Mouse (Mus musculus) MEL (cell line): ENCODE results near the gene Syap1. TPM values are rescaled to one million over a fixed set of nuclear protein-coding genes. Genes with fewer than 3 reads are reported as not detected.

ENCODE experiments used
- DNase-seq: peaks from one replicate; pipeline ENCODE4 v3.0.0; 2011; ENCODE audit warnings: low read depth, low spot score
- H3K27ac ChIP-seq: 2 replicates; pipeline ENCODE4 v1.5.1; 2012; ENCODE audit warnings: low read depth, mild to moderate bottlenecking, control low read depth, low read length, moderate library complexity; ENCODE audit not compliant: control insufficient read depth
- H3K27me3 ChIP-seq, 2 experiments: fragments of 150-350 bp in 1 of 2; sonication (generic) in 1 of 2; 2 replicates each; pipeline ENCODE4 v1.6.1; 2012; ENCODE audit warnings: low read length in 2 of 2, mild to moderate bottlenecking in 2 of 2, improper control_type of control experiment in 1 of 2, moderate library complexity in 1 of 2; ENCODE audit not compliant: insufficient read depth in 2 of 2, control insufficient read depth in 1 of 2
- H3K36me3 ChIP-seq, 2 experiments: 2 replicates each; pipeline ENCODE4 v1.6.1; 2012 to 2014; ENCODE audit warnings: low read length in 2 of 2, improper control_type of control experiment in 1 of 2, inconsistent platforms in 1 of 2, mild to moderate bottlenecking in 1 of 2; ENCODE audit not compliant: insufficient read depth in 2 of 2, control insufficient read depth in 1 of 2
- H3K4me1 ChIP-seq, 2 experiments: fragments of 150-350 bp in 1 of 2; sonication (generic) in 1 of 2; 2 replicates each; pipeline ENCODE4 v1.6.1; 2012; ENCODE audit warnings: low read length in 2 of 2, improper control_type of control experiment in 1 of 2, mild to moderate bottlenecking in 1 of 2; ENCODE audit not compliant: insufficient read depth in 2 of 2, control insufficient read depth in 1 of 2
- H3K4me3 ChIP-seq, 2 experiments: fragments of 150-350 bp in 1 of 2; sonication (generic) in 1 of 2; 2 replicates each; pipeline ENCODE4 v1.5.1; 2012; ENCODE audit warnings: low read depth in 2 of 2, low read length in 2 of 2, mild to moderate bottlenecking in 2 of 2, moderate library complexity in 2 of 2, control low read depth in 1 of 2, improper control_type of control experiment in 1 of 2; ENCODE audit not compliant: control insufficient read depth in 1 of 2, insufficient read depth in 1 of 2
- H3K79me2 ChIP-seq: 2 replicates; pipeline ENCODE4 v1.6.1; 2012; ENCODE audit warnings: mild to moderate bottlenecking, low read length, moderate library complexity; ENCODE audit not compliant: control insufficient read depth, poor library complexity, insufficient read depth
- H3K9ac ChIP-seq: 2 replicates; pipeline ENCODE4 v1.6.1; 2012; ENCODE audit warnings: low read depth, mild to moderate bottlenecking, control low read depth, low read length, moderate library complexity; ENCODE audit not compliant: control insufficient read depth, poor library complexity, severe bottlenecking
- H3K9me3 ChIP-seq: fragments of 150-350 bp; sonication (generic); replicated peaks from 2 replicates; pipeline ENCODE4 v1.6.1; 2012; ENCODE audit warnings: mild to moderate bottlenecking, low read length, improper control_type of control experiment, moderate library complexity; ENCODE audit not compliant: insufficient read depth
- BHLHE40 ChIP-seq: IDR thresholded peaks from 2 replicates; pipeline ENCODE4 v1.6.1; 2012; ENCODE audit warnings: low read depth, mild to moderate bottlenecking, inconsistent platforms, low read length, improper control_type of control experiment, borderline replicate concordance
- CHD2 ChIP-seq: IDR thresholded peaks from 2 replicates; pipeline ENCODE4 v1.6.1; 2011; ENCODE audit warnings: low read length, improper control_type of control experiment
- E2F4 ChIP-seq: IDR thresholded peaks from 2 replicates; pipeline ENCODE4 v1.6.1; 2011; ENCODE audit warnings: low read depth, low read length, improper control_type of control experiment, borderline replicate concordance
- ELF1 ChIP-seq: IDR thresholded peaks from 2 replicates; pipeline ENCODE4 v1.6.1; 2014; ENCODE audit warnings: low read depth, mild to moderate bottlenecking, inconsistent platforms, low read length, improper control_type of control experiment, moderate library complexity
- EP300 ChIP-seq, 2 experiments: IDR thresholded peaks; 2 replicates each; pipeline ENCODE4 v1.6.1; 2011; ENCODE audit warnings: improper control_type of control experiment in 2 of 2, low read length in 2 of 2, low read depth in 1 of 2, mild to moderate bottlenecking in 1 of 2
- ETS1 ChIP-seq: IDR thresholded peaks from 2 replicates; pipeline ENCODE4 v1.6.1; 2012; ENCODE audit warnings: low read depth, mild to moderate bottlenecking, inconsistent platforms, low read length, improper control_type of control experiment, moderate library complexity
- GABPA ChIP-seq: IDR thresholded peaks from 2 replicates; pipeline ENCODE4 v1.6.1; 2012; ENCODE audit warnings: low read depth, mild to moderate bottlenecking, inconsistent platforms, low read length, improper control_type of control experiment, moderate library complexity
- GATA1 ChIP-seq: IDR thresholded peaks from 2 replicates; pipeline ENCODE4 v1.6.1; 2011; ENCODE audit warnings: low read depth, low read length, improper control_type of control experiment
- HCFC1 ChIP-seq: IDR thresholded peaks from 2 replicates; pipeline ENCODE4 v1.6.1; 2012; ENCODE audit warnings: low read depth, mild to moderate bottlenecking, inconsistent platforms, low read length, improper control_type of control experiment, moderate library complexity
- JUND ChIP-seq: IDR thresholded peaks from 2 replicates; pipeline ENCODE4 v1.6.1; 2011; ENCODE audit warnings: low read depth, mild to moderate bottlenecking, improper control_type of control experiment, low read length
- KAT2A ChIP-seq: conservative IDR thresholded peaks from 2 replicates; pipeline ENCODE4 v1.6.1; 2012; ENCODE audit warnings: low read depth, low read length, improper control_type of control experiment, inconsistent platforms
- MAZ ChIP-seq: IDR thresholded peaks from 2 replicates; pipeline ENCODE4 v1.6.1; 2012; ENCODE audit warnings: low read depth, mild to moderate bottlenecking, inconsistent platforms, low read length, improper control_type of control experiment
- MEF2A ChIP-seq: IDR thresholded peaks from 2 replicates; pipeline ENCODE4 v1.6.1; 2014; ENCODE audit warnings: low read depth, mild to moderate bottlenecking, inconsistent platforms, low read length, improper control_type of control experiment; ENCODE audit not compliant: poor library complexity, insufficient replicate concordance, severe bottlenecking; ENCODE audit errors: extremely low read depth
- MXI1 ChIP-seq: IDR thresholded peaks from 2 replicates; pipeline ENCODE4 v1.6.1; 2011; ENCODE audit warnings: mild to moderate bottlenecking, low read depth, low read length, improper control_type of control experiment
- MYB ChIP-seq: IDR thresholded peaks from 2 replicates; pipeline ENCODE4 v1.6.1; 2011; ENCODE audit warnings: mild to moderate bottlenecking, low read depth, low read length, improper control_type of control experiment
- MYC ChIP-seq: IDR thresholded peaks from 2 replicates; pipeline ENCODE4 v1.6.1; 2011; ENCODE audit warnings: low read depth, mild to moderate bottlenecking, low read length, improper control_type of control experiment, moderate library complexity
- NELFE ChIP-seq: IDR thresholded peaks from 2 replicates; pipeline ENCODE4 v1.6.1; 2011; ENCODE audit warnings: low read depth, low read length, improper control_type of control experiment
- NRF1 ChIP-seq: IDR thresholded peaks from 2 replicates; pipeline ENCODE4 v1.6.1; 2014; ENCODE audit warnings: low read depth, mild to moderate bottlenecking, inconsistent platforms, low read length, improper control_type of control experiment, moderate library complexity; ENCODE audit not compliant: poor library complexity, insufficient read depth, severe bottlenecking
- POLR2A ChIP-seq, 2 experiments: IDR thresholded peaks; 2 replicates each; pipeline ENCODE4 v1.6.1; 2011 to 2012; ENCODE audit warnings: low read length in 2 of 2, mild to moderate bottlenecking in 2 of 2, control low read depth in 1 of 2, improper control_type of control experiment in 1 of 2, low read depth in 1 of 2, moderate library complexity in 1 of 2; ENCODE audit not compliant: control insufficient read depth in 1 of 2, insufficient read depth in 1 of 2, poor library complexity in 1 of 2
- POLR2AphosphoS5 ChIP-seq: IDR thresholded peaks from 2 replicates; pipeline ENCODE4 v1.6.1; 2012; ENCODE audit warnings: low read depth, borderline replicate concordance, mild to moderate bottlenecking, inconsistent platforms, low read length, moderate library complexity, mixed read lengths
- RAD21 ChIP-seq: IDR thresholded peaks from 2 replicates; pipeline ENCODE4 v1.6.1; 2011; ENCODE audit warnings: mild to moderate bottlenecking, low read depth, low read length, improper control_type of control experiment
- RCOR1 ChIP-seq: IDR thresholded peaks from 2 replicates; pipeline ENCODE4 v1.6.1; 2012; ENCODE audit warnings: low read depth, mild to moderate bottlenecking, inconsistent platforms, low read length, improper control_type of control experiment
- SIN3A ChIP-seq: IDR thresholded peaks from 2 replicates; pipeline ENCODE4 v1.6.1; 2012; ENCODE audit warnings: low read length, improper control_type of control experiment, inconsistent platforms
- SMC3 ChIP-seq: IDR thresholded peaks from 2 replicates; pipeline ENCODE4 v1.6.1; 2011; ENCODE audit warnings: low read depth, low read length, improper control_type of control experiment
- TAL1 ChIP-seq: IDR thresholded peaks from 2 replicates; pipeline ENCODE4 v1.6.1; 2012; ENCODE audit warnings: mild to moderate bottlenecking, inconsistent platforms, low read length, moderate library complexity, mixed read lengths
- TCF12 ChIP-seq: IDR thresholded peaks from 2 replicates; pipeline ENCODE4 v1.6.1; 2014; ENCODE audit warnings: low read depth, mild to moderate bottlenecking, inconsistent platforms, low read length, improper control_type of control experiment, moderate library complexity
- UBTF ChIP-seq: IDR thresholded peaks from 2 replicates; pipeline ENCODE4 v1.6.1; 2012; ENCODE audit warnings: low read depth, mild to moderate bottlenecking, inconsistent platforms, low read length, improper control_type of control experiment, moderate library complexity, borderline replicate concordance; ENCODE audit not compliant: insufficient read depth
- USF1 ChIP-seq: IDR thresholded peaks from 2 replicates; pipeline ENCODE4 v1.6.1; 2014; ENCODE audit warnings: low read depth, mild to moderate bottlenecking, inconsistent platforms, low read length, improper control_type of control experiment, moderate library complexity
- USF2 ChIP-seq, 2 experiments: IDR thresholded peaks; 2 replicates each; pipeline ENCODE4 v1.6.1; 2011 to 2012; ENCODE audit warnings: improper control_type of control experiment in 2 of 2, low read length in 2 of 2, borderline replicate concordance in 1 of 2, inconsistent platforms in 1 of 2, low read depth in 1 of 2, mild to moderate bottlenecking in 1 of 2; ENCODE audit not compliant: insufficient read depth in 1 of 2
- ZC3H11A ChIP-seq: IDR thresholded peaks from 2 replicates; pipeline ENCODE4 v1.6.1; 2012; ENCODE audit warnings: low read depth, mild to moderate bottlenecking, inconsistent platforms, low read length, improper control_type of control experiment
- ZKSCAN1 ChIP-seq: IDR thresholded peaks from 2 replicates; pipeline ENCODE4 v1.6.1; 2012; ENCODE audit warnings: low read depth, mild to moderate bottlenecking, inconsistent platforms, low read length, improper control_type of control experiment, moderate library complexity
- ZNF384 ChIP-seq: IDR thresholded peaks from 2 replicates; pipeline ENCODE4 v1.6.1; 2012; ENCODE audit warnings: low read depth, mild to moderate bottlenecking, inconsistent platforms, low read length, improper control_type of control experiment
- polyA plus RNA-seq, 2 experiments: library from polyadenylated mRNA; stranded (reverse) in 1 of 2; unstranded in 1 of 2; fragments of >175 nt in 1 of 2; fragments of >200 nt in 1 of 2; gene quantifications; 2 replicates each; pipeline versions ENCODE4 v1.2.1 to v1.2.4; 2012; ENCODE audit warnings: low replicate concordance in 2 of 2, low read depth in 1 of 2; ENCODE audit not compliant: insufficient read length in 2 of 2, insufficient read depth in 1 of 2, missing spikeins in 1 of 2
- total RNA-seq: library from RNA; depleted of rRNA; stranded (reverse); fragments of 300-350 nt; gene quantifications from 2 replicates; pipeline ENCODE4 v1.2.3, GENCODE M21; 2012

The Syap1 gene
- total and polyA plus RNA-seq, 3 experiments, result 15.6 to 19.1 TPM; not detected in 1

GRCm38 (mm10) chrX:162831542-162831941 lies 56.7 kb downstream of the Syap1 start:
- Histone ChIP-seq H3K4me1 (peaks cover 6 to 13% of the 10 kb centered on the region in 2 experiments), H3K79me2 (peaks cover 18% of the 10 kb centered on the region), H3K27me3 (no peaks in the 10 kb centered on the region), H3K36me3 (peaks cover 0 to 23% of the 10 kb centered on the region in 2 experiments; a peak in 2 of 4 replicates), H3K4me3 (no peak overlapping the region), H3K9me3 (no peaks in the 10 kb centered on the region), H3K27ac (no peak overlapping the region)
- DNase-seq, result peak; percentile 84
- TF ChIP-seq ETS1 (peak; percentile 53), POLR2A (IDR thresholded peaks at IDR 0.05; ENCODE audit: control insufficient read depth in 1 of 2, insufficient read depth in 1 of 2, low read depth in 1 of 2, low read length in 2 of 2, poor library complexity in 1 of 2) (no peak), MYC (no peak), ZKSCAN1 (no peak), ELF1 (no peak), SMC3 (no peak), ZC3H11A (no peak), TAL1 (peak; percentile 77), E2F4 (no peak), RCOR1 (peak; percentile 92), RAD21 (no peak), HCFC1 (no peak), SIN3A (peak; percentile 34), EP300 (IDR thresholded peaks at IDR 0.05; ENCODE audit: low read depth in 1 of 2, low read length in 2 of 2) (peak; percentile 90 to 91), BHLHE40 (0 out of 2 replicates have a peak, but pooled peaks have one; percentile 15), NELFE (no peak), ZNF384 (peak; percentile 21; the same call in 1 of the 2 replicates), KAT2A (no peak), CHD2 (no peak), USF2 (IDR thresholded peaks at IDR 0.05; ENCODE audit: borderline replicate concordance in 1 of 2, insufficient read depth in 1 of 2, low read depth in 1 of 2, low read length in 2 of 2) (no peak), MEF2A (no peak), NRF1 (no peak), JUND (no peak), USF1 (no peak), GABPA (no peak), MXI1 (0 out of 2 replicates have a peak, but pooled peaks have one; percentile 10), MYB (no peak), UBTF (no peak), GATA1 (peak; percentile 86), POLR2AphosphoS5 (no peak), MAZ (no peak), TCF12 (peak; percentile 94)
- TF ChIP-seq, all 39 proteins: peak for 10
- no peak overlapping the region for H3K9ac ChIP-seq
